Mouse (Mus musculus): Measurements from ENCODE around the gene Kcne3. TPM values are rescaled to one million over a fixed set of nuclear protein-coding genes. Genes with fewer than 3 reads are reported as not detected.

Kcne3 gene
- total RNA-seq, 2 experiments from 2014 or later = 0.59 TPM

DNA sequence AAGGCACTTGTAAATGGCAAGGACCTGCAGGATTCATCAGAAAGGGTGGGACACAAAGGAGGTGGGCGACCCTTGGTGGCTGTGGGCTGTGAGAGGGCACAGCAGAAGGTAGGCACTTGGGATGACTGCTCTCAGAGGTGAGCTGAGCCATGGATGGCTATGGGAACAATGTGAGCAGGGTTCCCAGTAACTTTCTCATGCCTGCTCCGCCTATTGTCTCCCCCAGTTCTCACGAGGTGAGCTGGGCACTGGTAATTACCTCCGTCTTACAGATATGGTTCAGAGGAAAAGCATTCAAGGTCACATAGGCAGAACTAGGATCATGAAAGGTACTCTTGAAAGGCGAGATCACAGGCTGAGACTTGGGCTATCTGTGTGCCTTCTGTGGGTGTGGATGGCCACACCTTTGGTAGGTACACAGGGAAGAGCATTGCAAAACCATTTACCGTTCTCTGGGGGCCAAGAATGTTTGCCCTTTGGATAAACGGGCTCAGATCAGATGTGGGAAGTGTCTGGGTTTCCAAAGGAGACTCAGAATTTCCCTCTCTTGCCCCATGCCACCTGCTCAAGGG is 3.6 kb downstream of the Kcne3 start:
- no peak for DNase-seq (ENCODE audit: extremely low spot score in 1 of 2, low spot score in 1 of 2)

DNA sequence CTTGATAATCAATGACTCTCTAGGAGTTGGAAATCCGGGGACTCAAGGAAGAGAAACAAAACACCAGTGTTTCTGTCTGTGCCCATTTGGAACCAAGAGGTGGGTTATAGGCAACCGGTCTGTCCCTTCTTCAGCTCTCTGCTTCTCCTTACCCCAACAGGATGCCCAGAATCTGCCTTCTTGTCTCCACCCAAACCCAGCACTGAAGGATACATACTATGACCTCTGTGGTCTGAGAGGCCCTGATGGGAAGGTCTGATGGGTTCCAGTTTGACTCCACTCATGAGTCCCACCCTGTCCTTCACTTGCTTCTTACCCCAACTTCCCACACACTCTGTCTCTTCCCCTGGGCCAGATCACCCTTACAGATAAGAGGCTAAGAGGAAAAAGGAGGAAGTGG is 4.9 kb downstream of the Kcne3 start:
- DNase-seq (ENCODE audit: extremely low spot score in 1 of 2, low spot score in 1 of 2) = no peak

DNA sequence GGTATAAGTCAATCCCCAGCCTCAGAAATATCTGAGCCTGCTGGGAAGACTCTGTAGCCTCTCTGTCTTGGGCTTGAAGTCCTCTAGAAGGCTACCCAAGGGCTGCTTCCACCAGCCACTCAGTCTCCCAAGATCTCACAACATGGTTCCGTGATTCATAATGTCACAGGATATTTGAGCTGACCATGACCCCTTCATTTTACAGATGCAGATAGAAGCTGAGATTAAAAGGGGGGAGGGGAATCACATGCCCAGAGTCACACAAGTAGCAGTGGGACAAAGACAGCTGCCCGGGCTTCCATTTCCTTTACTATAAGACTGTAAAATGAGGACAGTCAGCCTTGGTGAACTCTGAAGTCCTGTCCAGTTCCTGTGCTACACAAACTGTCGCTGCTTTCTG is 5.3 kb downstream of the Kcne3 start:
- DNase-seq (ENCODE audit: extremely low spot score in 1 of 2, low spot score in 1 of 2) = no peak

DNA sequence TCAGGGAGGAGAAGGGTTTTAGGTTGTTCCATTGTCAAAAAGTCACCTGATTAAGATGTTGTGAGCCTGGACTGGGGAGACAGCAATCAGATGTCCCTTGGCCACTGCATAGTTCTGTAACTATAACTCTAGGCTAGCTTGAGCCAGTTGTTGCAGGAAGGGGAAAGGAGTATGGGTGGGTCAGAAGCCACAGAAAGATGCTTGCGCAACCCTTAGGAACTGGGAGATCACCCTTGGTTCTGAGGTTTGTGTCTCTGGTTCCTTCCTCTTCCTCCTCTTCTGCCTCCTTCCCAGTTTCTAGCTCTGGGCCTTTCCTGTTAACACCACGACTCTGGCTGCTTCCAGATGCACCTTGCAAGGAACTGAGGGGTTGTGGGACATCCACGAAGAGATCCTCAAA is 6.1 kb downstream of the Kcne3 start:
- no peak for DNase-seq (ENCODE audit: extremely low spot score in 1 of 2, low spot score in 1 of 2)

DNA sequence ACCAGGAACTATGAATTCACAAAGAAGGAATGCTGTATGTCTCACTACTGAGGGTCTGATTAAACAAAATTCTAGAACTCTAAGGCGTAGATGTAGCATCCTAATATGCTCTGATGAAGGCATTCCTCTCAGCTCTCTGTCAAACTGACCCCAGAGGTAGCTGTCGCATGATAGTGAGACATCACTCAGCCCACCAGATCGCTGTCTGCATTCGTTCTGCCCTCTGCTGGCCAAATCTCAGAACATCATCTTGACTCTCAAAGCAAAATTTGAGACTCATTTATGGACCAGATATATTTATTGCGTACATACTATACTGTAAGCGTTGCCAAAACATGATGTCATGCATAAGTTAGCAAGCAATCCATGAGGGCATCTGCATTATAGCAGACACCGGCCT is 11.3 kb downstream of the Kcne3 start:
- DNase-seq (ENCODE audit: extremely low spot score in 1 of 2, low spot score in 1 of 2) = peak; percentile 20 to 67

DNA sequence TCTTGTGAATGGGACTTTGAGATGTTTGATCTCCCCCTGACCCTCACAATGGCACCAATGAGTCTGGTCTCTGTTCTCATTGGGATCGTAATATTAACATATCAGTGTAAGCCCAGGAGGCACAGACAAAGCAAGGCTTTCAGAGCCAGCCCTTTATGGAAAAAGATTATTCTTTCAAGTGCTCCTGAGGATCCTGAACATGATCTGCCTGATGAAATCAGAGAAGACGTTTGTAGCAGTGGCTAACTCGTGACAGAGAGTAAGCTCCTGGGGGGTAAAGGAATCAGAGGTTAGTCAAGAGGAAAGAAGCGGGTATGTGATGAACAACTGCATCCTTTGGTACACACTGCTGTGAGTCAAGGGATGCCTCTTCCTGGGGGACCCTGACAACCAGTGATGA is 13.9 kb downstream of the Kcne3 start:
- DNase-seq (ENCODE audit: extremely low spot score in 1 of 2, low spot score in 1 of 2) = no peak

DNA sequence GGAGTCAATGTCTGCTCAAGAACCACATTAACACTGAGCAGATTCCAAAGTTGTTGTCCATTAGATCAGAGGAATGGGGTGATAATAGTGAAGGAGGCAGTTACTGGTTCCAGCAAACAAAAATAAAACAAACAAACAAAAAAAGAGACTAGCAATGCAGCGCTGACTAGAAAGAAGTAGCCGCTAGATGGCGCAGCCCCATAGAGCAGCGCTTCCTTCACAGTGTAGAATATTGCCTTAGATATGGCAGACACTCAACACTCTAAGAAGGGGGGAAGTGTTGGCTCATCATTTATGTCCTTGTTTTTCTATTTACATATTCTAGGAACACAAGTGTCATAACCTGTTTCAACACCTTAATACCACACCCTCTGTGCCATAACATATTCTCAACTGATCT is 14.5 kb downstream of the Kcne3 start:
- peak; percentile 25 to 80 for DNase-seq (ENCODE audit: extremely low spot score in 1 of 2, low spot score in 1 of 2)

DNA sequence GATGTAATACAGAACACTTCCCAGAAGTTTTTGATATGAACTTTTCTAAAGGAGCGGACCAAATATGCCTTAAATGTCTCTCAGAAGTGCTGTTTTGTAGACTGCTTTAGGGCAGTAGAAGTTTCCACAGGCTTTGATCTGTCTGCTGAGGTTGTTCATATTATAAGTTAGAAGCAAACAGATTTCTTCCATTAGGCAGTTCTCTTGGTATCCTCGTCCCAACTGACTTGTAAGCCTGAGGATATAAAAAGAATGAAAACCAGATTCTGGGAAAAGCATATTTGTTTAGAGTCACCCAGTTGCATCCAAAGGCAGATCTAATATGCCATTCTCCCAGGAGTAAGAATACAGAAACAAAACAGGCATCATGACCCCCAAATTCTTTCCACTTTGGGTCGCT is 24.9 kb downstream of the Kcne3 start:
- DNase-seq (ENCODE audit: extremely low spot score in 1 of 2, low spot score in 1 of 2) = no peak

DNA sequence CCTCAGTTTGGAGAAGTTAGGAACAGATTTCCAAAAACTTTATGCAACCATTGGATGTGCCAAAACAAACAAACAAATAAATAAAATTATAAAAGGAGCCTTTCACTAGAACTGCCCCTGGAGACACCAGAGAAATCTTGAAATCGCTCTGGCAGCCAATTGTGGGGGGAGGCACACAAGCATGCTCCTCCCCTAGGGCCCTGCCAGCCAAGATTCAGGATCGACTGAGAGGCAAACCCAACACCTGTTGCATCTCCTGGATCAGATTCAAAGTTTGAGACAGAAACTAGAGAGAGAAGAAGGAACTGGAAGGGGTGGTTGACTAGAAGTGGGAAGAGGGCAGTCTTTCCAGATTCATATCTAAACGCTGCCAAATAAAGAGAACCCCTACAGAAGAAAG is 27.3 kb downstream of the Kcne3 start:
- no peak for DNase-seq (ENCODE audit: extremely low spot score in 1 of 2, low spot score in 1 of 2)

DNA sequence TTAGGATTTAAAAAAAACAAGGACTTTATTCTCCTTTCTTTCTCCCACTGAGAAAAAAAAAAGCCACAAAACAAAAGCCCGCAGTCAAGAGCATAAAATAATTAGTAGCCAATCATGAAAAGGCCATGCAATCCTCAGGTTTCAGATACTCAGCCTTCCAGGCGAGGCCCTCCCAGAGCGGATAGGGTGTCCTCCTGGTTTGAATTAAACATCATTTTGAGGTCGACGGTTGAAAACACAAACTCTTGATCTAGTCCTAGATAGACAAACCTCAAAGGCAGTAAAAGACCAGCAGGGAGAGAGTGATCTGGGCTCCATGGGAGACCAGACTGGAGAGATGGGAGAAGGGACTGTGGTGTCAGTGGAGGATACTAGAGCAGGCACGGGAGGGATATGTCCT is 28.6 kb downstream of the Kcne3 start:
- DNase-seq (ENCODE audit: extremely low spot score in 1 of 2, low spot score in 1 of 2) = no peak

DNA sequence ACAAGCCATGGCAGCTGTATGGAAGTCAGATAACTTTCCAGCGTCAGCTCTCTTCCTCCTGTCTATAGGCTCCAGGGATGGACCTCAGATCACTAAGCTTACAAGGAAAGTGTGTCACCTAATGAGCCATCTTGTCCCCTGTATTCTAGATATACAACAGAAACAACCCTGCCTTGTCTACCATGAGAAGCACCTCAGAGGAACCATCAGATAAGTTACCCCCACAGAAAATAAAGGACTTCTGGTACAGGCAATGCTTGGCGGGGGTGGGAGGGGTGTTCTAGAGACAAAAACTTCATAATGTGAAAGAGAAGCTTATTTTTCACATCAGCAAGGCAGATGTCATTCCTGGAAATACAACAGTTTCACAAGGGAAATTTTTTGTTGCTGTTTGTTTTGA is 29.8 kb downstream of the Kcne3 start:
- no peak for DNase-seq (ENCODE audit: extremely low spot score in 1 of 2, low spot score in 1 of 2)

DNA sequence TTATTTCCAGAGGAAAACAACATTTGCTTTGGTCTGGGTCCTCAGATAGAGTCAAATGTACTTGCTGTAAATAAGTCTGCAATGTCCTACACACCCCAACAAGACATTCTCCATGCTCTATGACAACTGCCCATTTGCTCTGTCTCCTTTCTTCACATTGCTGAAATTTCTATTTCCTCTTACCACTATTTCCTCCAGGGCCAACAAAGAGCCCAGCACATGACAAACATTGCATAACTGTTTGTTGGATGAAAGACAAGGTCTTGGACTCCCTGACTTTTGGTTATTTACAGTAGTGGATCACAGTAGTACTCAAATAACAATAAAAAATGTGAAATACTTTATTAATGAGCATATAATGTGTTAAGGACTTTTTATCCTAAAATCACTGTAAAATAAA is 31.6 kb downstream of the Kcne3 start:
- no peak for DNase-seq (ENCODE audit: extremely low spot score in 1 of 2, low spot score in 1 of 2)

DNA sequence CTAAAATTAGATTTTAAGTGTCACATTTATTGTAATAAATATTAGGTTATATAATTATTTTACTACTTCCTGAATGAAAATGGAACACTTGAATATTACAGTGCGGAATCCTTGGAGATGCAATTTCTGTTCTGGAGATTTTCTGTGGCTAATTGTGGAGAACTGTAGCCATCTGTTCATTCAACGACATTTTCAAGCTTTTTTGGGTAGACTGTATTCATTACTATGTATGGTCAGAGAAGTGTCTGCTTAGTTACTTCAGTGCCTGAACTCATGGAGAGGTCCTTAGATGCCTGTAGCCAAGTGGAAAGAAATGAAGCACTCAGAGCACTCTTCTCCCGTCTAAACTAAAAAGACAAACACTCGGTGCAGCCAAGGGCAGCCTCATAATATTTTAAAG is 38.0 kb downstream of the Kcne3 start:
- no peak for DNase-seq (ENCODE audit: extremely low spot score in 1 of 2, low spot score in 1 of 2)

DNA sequence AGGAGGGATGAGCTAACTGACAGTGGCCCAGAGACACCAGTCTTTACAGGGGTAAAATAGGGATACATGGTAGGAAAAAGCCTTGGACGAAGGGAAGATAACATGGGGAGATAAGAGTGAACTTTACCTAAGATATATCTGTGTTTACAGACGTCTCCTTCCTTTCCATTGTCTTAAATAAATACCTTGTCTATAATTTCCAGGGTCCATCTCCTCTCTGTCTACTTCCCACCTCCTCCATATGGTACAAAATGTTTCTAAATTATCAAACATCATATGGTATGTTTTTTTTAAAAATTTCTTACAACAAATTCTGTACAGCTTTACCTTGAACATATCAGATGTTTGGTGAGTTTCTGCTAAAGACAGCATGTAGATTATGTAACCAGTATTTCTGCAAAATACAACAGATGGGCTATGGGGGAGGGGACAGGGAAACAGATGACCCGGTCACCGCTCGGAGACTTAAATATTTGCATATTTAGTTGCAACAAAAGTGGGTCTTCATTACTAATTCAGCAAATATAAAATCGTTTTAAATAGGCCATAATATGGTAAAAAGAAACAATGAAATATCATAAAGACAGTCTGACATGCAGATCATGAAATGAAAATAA is 38.9 kb downstream of the Kcne3 start:
- no peak for DNase-seq (ENCODE audit: extremely low spot score in 1 of 2, low spot score in 1 of 2)

DNA sequence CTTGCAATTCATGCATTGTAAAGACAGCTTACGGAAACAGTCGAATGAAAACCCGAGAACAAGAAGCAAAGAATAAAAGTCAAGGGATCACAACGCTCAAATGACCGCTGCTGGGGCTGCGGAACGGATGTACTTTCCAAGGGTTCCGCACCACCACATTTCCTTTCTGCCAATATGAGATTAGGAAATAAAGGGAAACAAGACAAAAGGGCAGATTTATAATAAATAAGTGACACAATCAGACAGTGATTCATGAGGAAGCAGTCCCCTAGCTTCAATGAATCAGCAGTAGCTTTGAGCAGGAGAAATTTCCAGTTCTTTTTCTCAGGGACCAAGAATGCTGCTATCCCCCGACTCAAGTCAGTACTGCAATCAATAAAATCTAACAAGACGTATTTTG is 39.7 kb downstream of the Kcne3 start:
- DNase-seq (ENCODE audit: extremely low spot score in 1 of 2, low spot score in 1 of 2) = no peak

DNA sequence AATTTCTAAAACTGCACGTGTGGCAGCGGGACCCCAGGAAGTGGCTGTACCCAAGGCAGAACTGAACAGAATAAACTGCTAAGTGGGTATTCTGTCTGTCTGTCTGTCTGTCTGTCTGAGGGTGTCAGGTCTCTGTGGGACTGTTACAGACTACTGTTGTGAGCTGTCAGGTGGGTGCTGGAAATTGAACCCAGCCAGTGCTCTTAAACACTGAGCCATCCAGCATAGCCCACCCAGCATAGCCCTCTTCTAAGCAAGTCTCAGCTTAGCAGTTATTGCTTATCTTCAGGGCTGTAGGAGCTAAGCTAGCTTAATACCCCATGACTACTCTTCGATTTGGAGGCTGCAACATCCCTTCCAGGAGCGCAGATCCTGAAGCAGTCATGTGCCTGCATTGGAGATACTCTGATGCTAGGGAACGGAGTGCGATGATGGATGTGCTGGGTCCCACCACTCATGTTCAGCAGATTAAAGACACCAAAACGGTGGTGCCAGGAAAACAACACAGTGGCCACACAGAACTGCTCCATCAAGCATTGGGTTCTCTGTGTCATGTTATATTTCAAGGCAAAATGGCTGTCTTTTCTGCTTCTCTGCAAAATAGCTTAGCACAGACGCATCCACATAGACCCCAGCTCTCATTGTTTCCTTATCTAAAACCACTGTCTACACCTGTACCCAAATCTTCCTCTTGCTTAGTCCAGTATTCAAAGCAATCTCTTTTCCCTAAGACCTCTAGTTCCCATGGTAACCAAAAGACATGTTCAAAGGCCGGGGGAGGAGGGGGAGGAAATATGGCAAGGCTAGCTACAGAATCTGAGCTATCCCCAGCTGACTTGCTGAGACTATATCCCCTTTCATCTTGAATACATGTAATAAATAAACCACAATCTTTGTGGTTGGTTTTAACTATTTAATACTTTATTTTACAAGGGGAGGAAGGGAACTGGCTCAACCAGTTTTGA is 40.6 kb downstream of the Kcne3 start:
- DNase-seq (ENCODE audit: extremely low spot score in 1 of 2, low spot score in 1 of 2) = no peak

DNA sequence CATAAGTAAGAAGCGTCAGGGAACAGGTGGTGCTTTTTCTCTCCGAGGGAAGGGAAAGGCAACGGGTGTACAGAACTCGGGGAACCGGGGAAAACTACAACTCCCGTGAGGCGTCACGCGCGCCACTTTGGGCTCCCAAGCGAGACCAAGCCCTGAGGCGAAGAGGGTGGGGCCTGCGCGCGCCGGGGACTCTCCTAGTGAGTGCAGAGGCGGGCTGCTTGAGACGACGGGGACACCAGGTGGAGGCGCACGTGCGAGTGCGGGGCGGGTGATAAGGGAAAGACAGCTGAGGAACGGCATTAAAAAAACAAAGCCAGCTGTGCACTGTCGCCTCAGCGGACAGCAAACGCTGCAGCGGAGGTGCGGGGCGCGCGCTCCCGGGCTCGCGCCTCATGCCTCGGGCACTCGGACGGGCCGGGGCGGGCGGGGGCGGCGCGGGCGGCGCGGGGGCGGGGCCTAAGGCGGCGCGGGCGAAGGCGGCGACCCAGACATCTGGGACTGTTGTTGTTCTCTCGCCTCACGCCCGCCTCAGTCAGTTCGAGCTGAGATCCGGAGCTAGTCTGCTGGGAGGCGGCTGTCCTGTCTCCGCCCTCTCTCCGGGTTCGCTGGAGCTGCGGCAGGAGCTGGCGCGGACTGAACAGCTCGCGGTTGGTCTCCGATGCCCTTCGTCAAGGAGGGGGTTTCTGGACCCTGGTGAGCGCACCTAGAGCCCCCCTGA is 51.0 kb downstream of the Kcne3 start, which contains the start of gene Pgm2l1:
Gene Pgm2l1 (plus strand): TSS at position 237 of the 718 bp plus-strand sequence.
- DNase-seq (ENCODE audit: extremely low spot score in 1 of 2, low spot score in 1 of 2) = peak; percentile 91 to 92

DNA sequence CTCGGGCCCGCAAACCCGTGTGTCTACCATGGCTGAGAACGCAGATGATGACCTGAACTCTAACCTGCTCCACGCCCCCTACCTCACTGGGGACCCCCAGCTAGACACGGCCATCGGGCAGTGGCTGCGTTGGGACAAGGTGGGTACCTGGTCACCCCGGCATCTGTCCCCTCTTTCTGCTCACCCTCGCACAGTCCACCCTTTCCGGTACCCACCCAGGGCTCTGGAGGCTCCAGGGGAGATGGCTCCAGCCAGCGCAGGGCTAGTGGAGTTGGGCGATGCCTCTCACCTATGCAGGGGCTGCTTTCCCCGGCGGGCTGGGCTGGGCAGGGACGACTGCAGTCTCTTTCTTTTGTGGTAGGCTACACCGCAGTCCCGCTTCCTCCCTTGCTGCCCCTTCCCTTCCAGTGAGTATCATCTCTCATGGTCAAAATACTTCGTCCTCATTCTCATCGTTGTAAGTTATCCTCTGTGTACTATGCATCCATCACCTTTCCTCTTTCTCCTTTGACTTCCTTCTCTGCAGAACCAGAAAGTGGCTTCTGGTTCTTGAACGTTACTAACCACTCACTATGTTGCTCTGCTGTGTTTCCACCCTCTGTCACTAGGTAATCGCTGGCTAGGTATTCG is 51.7 kb downstream of the Kcne3 start:
- peak in 1 of 2 experiments; percentile 26 for DNase-seq (ENCODE audit: extremely low spot score in 1 of 2, low spot score in 1 of 2)

DNA sequence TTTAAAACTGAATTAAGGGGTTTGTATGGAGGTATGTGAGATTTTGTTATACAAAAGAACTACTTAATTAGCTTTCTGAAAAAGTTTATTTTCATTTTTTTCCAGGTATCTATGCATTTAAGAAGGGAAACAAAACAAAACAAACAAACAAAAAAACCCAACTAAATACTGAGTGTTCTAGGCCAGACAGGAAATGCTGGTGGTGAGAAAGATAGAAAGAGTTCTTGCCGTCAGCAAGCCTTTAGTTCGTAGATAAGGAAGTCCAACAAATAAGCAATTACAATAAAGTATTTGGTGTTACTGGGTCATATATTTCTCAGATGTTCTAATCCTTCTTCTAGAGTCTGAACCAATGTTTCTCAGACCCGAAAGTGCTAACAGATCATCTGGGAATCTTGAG is 52.7 kb downstream of the Kcne3 start:
- DNase-seq (ENCODE audit: extremely low spot score in 1 of 2, low spot score in 1 of 2) = no peak

DNA sequence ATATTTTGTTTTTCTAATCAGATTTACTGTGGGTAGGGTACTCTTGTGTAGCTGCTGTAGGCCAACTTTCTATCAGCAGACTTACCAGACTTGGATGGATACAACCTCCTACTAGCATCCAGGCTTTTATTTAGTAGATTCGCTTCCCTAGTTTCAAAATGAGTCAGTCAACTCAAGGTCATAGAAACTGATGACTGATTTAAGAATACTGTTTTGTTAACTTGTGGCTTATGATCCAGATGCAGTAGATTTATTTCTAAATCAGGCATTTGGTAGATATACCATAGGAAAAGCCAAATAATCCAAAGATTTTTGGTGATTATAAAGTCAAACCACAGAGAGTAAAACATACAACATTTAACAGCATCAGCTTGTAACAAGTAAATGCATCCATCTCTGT is 54.3 kb downstream of the Kcne3 start:
- DNase-seq (ENCODE audit: extremely low spot score in 1 of 2, low spot score in 1 of 2) = no peak

All from layer of hippocampus, postnatal 25 days (tissue).